In the genomic region with DNA sequence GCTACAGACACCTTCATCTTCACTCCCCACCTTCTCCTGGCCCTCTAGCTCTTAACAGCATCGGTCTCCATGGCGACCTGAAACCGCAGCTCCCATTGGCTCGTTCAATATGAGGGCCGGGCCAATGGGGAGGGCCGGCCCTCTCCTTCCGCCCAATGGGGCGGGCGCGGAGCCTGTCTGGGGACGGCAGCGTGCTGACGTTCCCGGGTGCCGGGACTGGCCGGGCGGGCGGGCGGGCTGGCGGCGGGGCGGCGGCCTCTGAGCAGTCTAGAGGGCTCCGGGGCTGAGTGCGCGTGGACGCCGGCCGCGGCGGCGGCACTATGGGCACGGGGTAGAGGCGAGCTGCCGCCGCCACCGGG, we compare ENCODE assay signal across 8 mouse cellular contexts. TPM values are rescaled to one million over a fixed set of nuclear protein-coding genes. Genes with fewer than 3 reads are reported as not detected.
DNase-seq lines count a peak whose midpoint lies in the region; ATAC-seq and TF ChIP-seq lines count a peak whose summit lies in the region.

A gene (minus strand): TSS at position 79 of the 359 bp plus-strand sequence.
A gene (plus strand): TSS at position 246 of the 359 bp plus-strand sequence.

- no peaks in the 10 kb centered on the region for H3K36me3 ChIP-seq in intestine, postnatal 0 days (ENCODE audit: control insufficient read depth, insufficient read depth)
- H3K36me3 ChIP-seq in midbrain, embryonic 10.5 days: 0 out of 2 replicates have a peak, but pooled peaks cover under 1% of the 10 kb centered on the region

- H3K4me3 ChIP-seq in intestine, postnatal 0 days (ENCODE audit: low read depth, low read length): peak within 1 kb of the TSS; percentile 93
- peak within 1 kb of the TSS; percentile 94 for H3K4me3 ChIP-seq in midbrain, embryonic 10.5 days

- WGBS in intestine, postnatal 0 days: 2% methylated on average over 24 of the region's 37 CpGs
- 0% methylated on average over 24 of the region's 37 CpGs for WGBS in midbrain, embryonic 10.5 days

- no peak for TF ChIP-seq CTCF in intestine, postnatal 0 days (IDR thresholded peaks at IDR 0.05; ENCODE audit: low read depth)

- peak within 1 kb of the TSS; percentile 91 for H3K4me2 ChIP-seq in intestine, postnatal 0 days (replicated peaks; ENCODE audit: low read depth)

- H3K4me1 ChIP-seq in intestine, postnatal 0 days (replicated peaks; ENCODE audit: control insufficient read depth, insufficient read depth, low read length): peaks cover 6% of the 10 kb centered on the region; the same call in 1 of the 2 replicates
- peaks cover 28% of the 10 kb centered on the region for H3K4me1 ChIP-seq in midbrain, embryonic 10.5 days

- peak within 1 kb of the TSS; percentile 81 for H3K9ac ChIP-seq in intestine, postnatal 0 days (ENCODE audit: low read depth, low read length)

- H3K27me3 ChIP-seq in intestine, postnatal 0 days (replicated peaks; ENCODE audit: control insufficient read depth, insufficient read depth, low read length): no peaks in the 10 kb centered on the region
- no peaks in the 10 kb centered on the region for H3K27me3 ChIP-seq in midbrain, embryonic 10.5 days (ENCODE audit: low read depth, poor library complexity, severe bottlenecking)

- peak; percentile 92 for ATAC-seq in granulocyte monocyte progenitor cell, adult 5-6 weeks (replicated peaks; ENCODE audit: poor library complexity, severe bottlenecking)
- ATAC-seq in intestine, postnatal 0 days: peak; percentile 96

- peak; percentile 97 for DNase-seq in adrenal gland, postnatal 14 days
- peak; percentile 90 for DNase-seq in embryo, embryonic 9.5 days (ENCODE audit: extremely low spot score)
- DNase-seq in left cerebral cortex, postnatal 36 days (ENCODE audit: low spot score in 2 of 2): peak; percentile 88 to 93
- peak; percentile 95 for DNase-seq in midbrain, embryonic 10.5 days (ENCODE audit: low spot score)
- DNase-seq in right cerebral cortex, postnatal 36 days (ENCODE audit: low spot score in 2 of 2): peak; percentile 92 to 95
- peak; percentile 89 to 91 for DNase-seq in urinary bladder, postnatal 4 days (ENCODE audit: low spot score in 2 of 2)

- no peaks in the 10 kb centered on the region for H3K9me3 ChIP-seq in intestine, postnatal 0 days (ENCODE audit: control insufficient read depth)
- no peaks in the 10 kb centered on the region for H3K9me3 ChIP-seq in midbrain, embryonic 10.5 days (replicated peaks)

- intact Hi-C loops in left cerebral cortex, postnatal 36 days (cut with DNase I): loop anchor here (5.0 kb wide), 3 partner anchors 192 to 328 kb away; no protein-coding TSS in a partner anchor

- peak within 1 kb of the TSS; percentile 92 for H3K27ac ChIP-seq in intestine, postnatal 0 days (ENCODE audit: low read depth, low read length)
- H3K27ac ChIP-seq in midbrain, embryonic 10.5 days (replicated peaks): peak within 1 kb of the TSS; percentile 96

RNA-seq across cellular contexts. Expression of the first gene that starts in this region (rescaled TPM):
- total RNA-seq in adrenal gland, postnatal 14 days (2021): 1.1 and 1.5 TPM in 2 replicates
- total RNA-seq in granulocyte monocyte progenitor cell, adult 5-6 weeks (2014; fragmentation: Nextera tagmentation): not detected in 2 replicates
- not detected in 2 replicates for total RNA-seq in granulocyte monocyte progenitor cell, adult 5-6 weeks (2017)
- 0.80 and 0.81 TPM in 2 replicates for polyA plus RNA-seq in intestine, postnatal 0 days (2015; fragmentation: Nextera tagmentation; extraction: Ambion mirVana)
- 10 to 100 TPM; 11.1 to 12.2 TPM for total RNA-seq in left cerebral cortex, postnatal 36 days (2021)
- 0.89 and 1.4 TPM in 2 replicates for polyA plus RNA-seq in midbrain, embryonic 10.5 days (2016; fragmentation: Nextera tagmentation; extraction: Ambion mirVana)

RNA-seq across cellular contexts. Expression of the second gene that starts in this region (rescaled TPM):
- total RNA-seq in adrenal gland, postnatal 14 days (2021): 74.7 and 96.2 TPM in 2 replicates
- total RNA-seq in granulocyte monocyte progenitor cell, adult 5-6 weeks (2014; fragmentation: Nextera tagmentation): 16.5 and 17.5 TPM in 2 replicates
- total RNA-seq in granulocyte monocyte progenitor cell, adult 5-6 weeks (2017): 19.4 and 19.8 TPM in 2 replicates
- polyA plus RNA-seq in intestine, postnatal 0 days (2015; fragmentation: Nextera tagmentation; extraction: Ambion mirVana): 27.7 and 30.5 TPM in 2 replicates
- total RNA-seq in left cerebral cortex, postnatal 36 days (2021): 100 to 1,000 TPM; 211 to 222 TPM
- 18.7 and 19.1 TPM in 2 replicates for polyA plus RNA-seq in midbrain, embryonic 10.5 days (2016; fragmentation: Nextera tagmentation; extraction: Ambion mirVana)

Comparison
In these comparisons a context has a peak if more than half of its experiments do, and no peak if none do; other contexts are left out.
1. Peak in every context shown above with its lines: DNase-seq, ATAC-seq, H3K4me3 ChIP-seq and H3K27ac ChIP-seq.